Mouse (Mus musculus) liver, embryonic 12.5 days (tissue): ENCODE data around the gene Lkaaear1. TPM values are rescaled to one million over a fixed set of nuclear protein-coding genes. Genes with fewer than 3 reads are reported as not detected.

Source experiments
- ATAC-seq: fragments of 200-750 bp; cut with Nextera tagmentation; 2 replicates; pipeline ENCODE4 v1.8.0; 2017; ENCODE audit warnings: moderate number of reproducible peaks, mild to moderate bottlenecking, moderate library complexity
- H3K27ac ChIP-seq: fragments of 300-500 bp; sonication (generic); 2 replicates; pipeline ENCODE4 v1.5.1; 2016; ENCODE audit warnings: mild to moderate bottlenecking
- H3K27me3 ChIP-seq: fragments of 300-500 bp; sonication (generic); replicated peaks from 2 replicates; pipeline ENCODE4 v1.6.1; 2016; ENCODE audit warnings: mild to moderate bottlenecking, moderate library complexity
- H3K36me3 ChIP-seq: fragments of 300-500 bp; sonication (generic); 2 replicates; pipeline ENCODE4 v1.6.1; 2016; ENCODE audit warnings: mild to moderate bottlenecking, moderate library complexity
- H3K4me1 ChIP-seq: fragments of 300-500 bp; sonication (generic); 2 replicates; pipeline ENCODE4 v1.6.1; 2016
- H3K4me2 ChIP-seq: fragments of 300-500 bp; sonication (generic); 2 replicates; pipeline ENCODE4 v1.6.1; 2016; ENCODE audit warnings: mild to moderate bottlenecking, moderate library complexity
- H3K4me3 ChIP-seq: fragments of 300-500 bp; sonication (generic); 2 replicates; pipeline ENCODE4 v1.5.1; 2016; ENCODE audit warnings: mild to moderate bottlenecking, moderate library complexity
- H3K9ac ChIP-seq: fragments of 300-500 bp; sonication (generic); 2 replicates; pipeline ENCODE4 v1.6.1; 2016; ENCODE audit warnings: mild to moderate bottlenecking, moderate library complexity
- H3K9me3 ChIP-seq: fragments of 300-500 bp; sonication (generic); replicated peaks from 2 replicates; pipeline ENCODE4 v1.6.1; 2016; ENCODE audit warnings: mild to moderate bottlenecking, moderate library complexity
- WGBS: fragments of 180-500 bp; shearing (Covaris S2); methylation state at CpG from one replicate; pipeline ENCODE4 v1.1.7; 2016; ENCODE audit not compliant: insufficient replicate concordance; 5-methylcytosine and 5-hydroxymethylcytosine counted together
- polyA plus RNA-seq: library from polyadenylated mRNA; unstranded; fragments of >200 nt; fragmentation: Nextera tagmentation; extraction: Ambion mirVana; gene quantifications from 2 replicates; pipeline ENCODE4 v1.2.1, GENCODE M21; 2016

Gene Lkaaear1
- polyA plus RNA-seq, 1 experiment from 2014 or later, result not detected

DNA sequence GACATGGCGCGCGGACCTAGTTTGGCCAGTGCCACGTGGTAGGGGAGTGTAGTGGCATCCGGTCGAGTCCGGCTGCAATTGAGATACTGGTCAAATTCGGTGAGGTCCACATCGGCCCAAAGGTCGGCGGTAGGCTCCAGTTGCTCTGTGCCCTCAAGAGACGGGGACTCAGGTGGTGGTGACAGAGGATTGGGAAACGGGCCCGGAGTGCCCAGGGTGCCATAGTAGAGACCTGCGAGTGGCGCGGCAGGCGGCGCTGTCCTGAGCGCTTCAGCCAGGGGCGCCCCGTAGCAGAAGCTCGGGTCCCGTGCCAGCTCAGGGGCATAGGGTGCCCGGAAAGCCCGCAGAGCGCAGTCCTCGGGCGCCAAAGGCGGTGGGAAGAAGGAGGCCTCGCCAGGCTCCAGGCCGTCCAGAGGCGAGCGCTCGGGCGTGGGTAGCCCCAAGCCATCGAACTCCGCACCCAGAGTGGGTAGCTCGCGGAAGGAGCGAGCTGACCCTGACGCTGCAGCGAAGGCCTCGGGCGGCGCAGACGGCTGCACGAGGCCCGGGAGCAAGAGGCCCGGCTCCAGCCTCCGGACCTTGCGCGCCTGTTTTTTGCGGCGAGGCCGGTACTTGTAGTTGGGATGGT, 27.8 kb downstream of the Lkaaear1 start:
- peak overlapping the region; percentile 61 for H3K4me2 ChIP-seq
- H3K4me1 ChIP-seq, result peaks cover 8% of the 10 kb centered on the region
- H3K36me3 ChIP-seq, result no peaks in the 10 kb centered on the region
- 5% methylated on average over 56 of the region's 56 CpGs for WGBS
- H3K4me3 ChIP-seq, result peak overlapping the region; percentile 49
- no peak overlapping the region for H3K27ac ChIP-seq
- ATAC-seq, result no peak
- no peaks in the 10 kb centered on the region for H3K9me3 ChIP-seq
- H3K9ac ChIP-seq, result no peak overlapping the region
- H3K27me3 ChIP-seq, result peaks cover 79% of the 10 kb centered on the region

GRCm38 (mm10) chr2:181663298-181663630, 35.0 kb downstream of the Lkaaear1 start:
- Histone ChIP-seq H3K9me3 (no peaks in the 10 kb centered on the region), H3K27ac (0 out of 2 replicates have a peak overlapping the region, but pooled peaks have one; percentile 26), H3K4me2 (no peak overlapping the region), H3K27me3 (peaks cover 7% of the 10 kb centered on the region), H3K4me3 (no peak overlapping the region), H3K4me1 (peaks cover 24% of the 10 kb centered on the region), H3K36me3 (no peaks in the 10 kb centered on the region), H3K9ac (no peak overlapping the region)
- WGBS, result 9% methylated on average over 4 of the region's 4 CpGs
- ATAC-seq, result peak; percentile 19; the same call in 1 of the 2 replicates

DNA sequence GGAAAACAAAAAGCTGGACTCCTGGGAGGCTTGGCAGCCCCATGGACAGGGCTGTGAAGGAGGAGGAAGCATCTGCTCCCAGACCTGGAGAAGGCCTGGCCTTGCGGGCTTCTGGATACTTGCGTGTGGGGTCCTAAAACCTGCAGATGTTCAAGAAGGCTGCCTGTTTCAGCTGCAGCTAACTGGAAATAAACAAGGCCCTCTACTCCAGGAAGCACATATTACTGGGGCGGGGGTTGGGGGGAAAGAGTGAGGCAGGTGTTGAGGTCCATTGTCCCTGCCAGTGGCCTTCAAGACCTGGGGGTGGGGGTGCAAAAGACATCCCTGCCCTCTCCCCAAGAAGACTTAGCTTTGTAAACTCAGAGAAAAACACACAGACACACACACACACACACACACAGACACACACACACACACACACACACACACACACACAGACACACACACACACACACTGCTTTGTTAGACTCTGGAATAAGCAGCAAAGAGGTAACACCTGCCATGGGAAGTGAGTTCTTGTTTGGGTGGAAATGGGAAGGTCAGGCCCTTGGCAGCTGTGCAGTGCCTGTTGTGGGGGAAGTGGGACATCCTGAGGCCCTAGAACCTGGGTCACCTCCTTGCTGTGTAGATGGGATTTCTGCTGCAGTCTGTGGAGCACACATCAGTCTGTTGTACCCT, 35.5 kb downstream of the Lkaaear1 start:
- 71% methylated on average over 3 of the region's 3 CpGs for WGBS
- H3K9me3 ChIP-seq, result no peaks in the 10 kb centered on the region

GRCm38 (mm10) chr2:181659609-181660055, 38.6 kb downstream of the Lkaaear1 start:
- under 1% methylated on average over 9 of the region's 9 CpGs for WGBS
- Histone ChIP-seq H3K27me3 (no peaks in the 10 kb centered on the region), H3K9me3 (no peaks in the 10 kb centered on the region), H3K27ac (no peak overlapping the region), H3K4me1 (peaks cover 35% of the 10 kb centered on the region), H3K4me2 (peak overlapping the region; percentile 31), H3K9ac (no peak overlapping the region), H3K36me3 (peaks cover 24% of the 10 kb centered on the region), H3K4me3 (no peak overlapping the region)
- peak; percentile 77 for ATAC-seq

More for the DNA sequence above, 35.5 kb downstream of the Lkaaear1 start:
- H3K4me3 ChIP-seq, result no peak overlapping the region
- no peak overlapping the region for H3K4me2 ChIP-seq
- H3K4me1 ChIP-seq, result peaks cover 27% of the 10 kb centered on the region
- no peak overlapping the region; the same call in 1 of the 2 replicates for H3K9ac ChIP-seq
- 0 out of 2 replicates have a peak, but pooled peaks cover 2% of the 10 kb centered on the region for H3K27me3 ChIP-seq
- H3K27ac ChIP-seq, result 0 out of 2 replicates have a peak overlapping the region, but pooled peaks have one; percentile 26
- no peak for ATAC-seq
- no peaks in the 10 kb centered on the region for H3K36me3 ChIP-seq

- Histone ChIP-seq H3K4me3 (no peak overlapping the region), H3K9me3 (no peaks in the 10 kb centered on the region), H3K27me3 (no peaks in the 10 kb centered on the region), H3K36me3 (peaks cover 30% of the 10 kb centered on the region), H3K9ac (no peak overlapping the region), H3K4me2 (peak overlapping the region; percentile 31), H3K27ac (no peak overlapping the region), H3K4me1 (peaks cover 35% of the 10 kb centered on the region)
- WGBS, result 28% methylated on average over 17 of the region's 17 CpGs
- peak; percentile 61 for ATAC-seq
These were observed 39.2 kb downstream of the Lkaaear1 start for GRCm38 (mm10) chr2:181658930-181659555.

- ATAC-seq, result no peak
- H3K4me2 ChIP-seq, result no peak overlapping the region
- WGBS, result 76% methylated on average over 7 of the region's 7 CpGs
These were observed 39.7 kb downstream of the Lkaaear1 start for GRCm38 (mm10) chr2:181658528-181658927.

GRCm38 (mm10) chr2:181657441-181657840, 40.8 kb downstream of the Lkaaear1 start:
- Histone ChIP-seq H3K9me3 (no peaks in the 10 kb centered on the region), H3K27ac (no peak overlapping the region), H3K27me3 (no peaks in the 10 kb centered on the region), H3K4me2 (no peak overlapping the region), H3K36me3 (peaks cover 46% of the 10 kb centered on the region), H3K4me1 (peaks cover 24% of the 10 kb centered on the region), H3K4me3 (no peak overlapping the region), H3K9ac (no peak overlapping the region)
- ATAC-seq, result no peak
- WGBS, result 56% methylated on average over 2 of the region's 2 CpGs

More at GRCm38 (mm10) chr2:181658528-181658927, 39.7 kb downstream of the Lkaaear1 start:
- Histone ChIP-seq H3K4me1 (peaks cover 34% of the 10 kb centered on the region), H3K36me3 (peaks cover 35% of the 10 kb centered on the region), H3K27me3 (no peaks in the 10 kb centered on the region), H3K4me3 (no peak overlapping the region), H3K9me3 (no peaks in the 10 kb centered on the region), H3K9ac (no peak overlapping the region), H3K27ac (no peak overlapping the region)

DNA sequence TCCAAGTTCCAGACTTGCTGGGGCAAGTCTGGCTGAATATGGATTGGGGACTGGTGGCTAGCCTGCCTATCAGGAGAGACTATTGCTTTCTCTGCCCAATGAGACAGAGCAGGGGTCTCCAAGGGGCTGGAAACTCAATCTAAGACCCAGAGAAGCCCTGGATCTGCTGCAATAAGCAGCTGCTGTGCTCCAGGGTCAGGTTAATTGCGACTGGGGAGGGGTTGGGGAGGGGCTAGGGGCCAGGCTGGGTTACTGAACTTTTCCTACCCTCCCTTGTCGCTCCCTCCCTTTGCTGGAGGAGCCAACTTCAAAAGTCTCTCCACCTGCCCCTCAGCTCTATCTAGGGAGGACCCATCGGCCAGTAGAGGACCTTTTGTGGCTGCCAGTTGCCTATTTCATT, 41.5 kb downstream of the Lkaaear1 start, which contains the start of gene Gm29797:
TSS of gene Gm29797 (plus strand) at position 301 of the 400 bp plus-strand sequence.
- Histone ChIP-seq H3K27ac (no peak within 1 kb of the TSS), H3K4me2 (no peak within 1 kb of the TSS), H3K9ac (no peak within 1 kb of the TSS), H3K4me3 (no peak within 1 kb of the TSS), H3K36me3 (peaks cover 53% of the 10 kb centered on the region), H3K27me3 (no peaks in the 10 kb centered on the region), H3K4me1 (peaks cover 24% of the 10 kb centered on the region), H3K9me3 (no peaks in the 10 kb centered on the region)
- WGBS, result 62% methylated on average over 3 of the region's 3 CpGs
- no peak for ATAC-seq

- Histone ChIP-seq H3K9ac (no peak overlapping the region), H3K36me3 (peaks cover 84% of the 10 kb centered on the region), H3K27ac (no peak overlapping the region), H3K9me3 (no peaks in the 10 kb centered on the region), H3K4me3 (no peak overlapping the region), H3K4me1 (peaks cover 11% of the 10 kb centered on the region), H3K4me2 (no peak overlapping the region), H3K27me3 (no peaks in the 10 kb centered on the region)
- no peak for ATAC-seq
- WGBS, result 79% methylated on average over 1 of the region's 1 CpGs
These were observed 44.7 kb downstream of the Lkaaear1 start for GRCm38 (mm10) chr2:181653523-181653922.

DNA sequence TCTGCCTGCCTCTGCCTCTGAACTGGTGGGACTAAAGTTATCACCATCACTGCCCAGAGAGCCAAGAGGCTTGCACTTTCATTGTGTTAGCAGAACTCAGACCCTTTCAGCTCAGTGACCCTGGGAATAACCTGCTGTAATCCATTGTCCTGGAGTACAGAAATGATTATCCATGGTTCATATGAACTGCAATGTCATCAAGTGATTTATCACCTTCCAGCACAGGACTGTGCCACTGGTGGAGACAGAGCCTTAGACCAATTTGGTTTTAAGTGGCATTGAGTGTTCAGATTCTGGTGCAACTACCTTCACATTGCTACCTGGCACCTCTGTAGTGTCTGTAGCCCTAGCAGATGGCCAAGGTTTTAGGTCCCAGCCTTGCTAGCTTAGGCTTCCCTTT, 45.2 kb downstream of the Lkaaear1 start:
- no peak overlapping the region for H3K9ac ChIP-seq
- H3K9me3 ChIP-seq, result no peaks in the 10 kb centered on the region
- no peak for ATAC-seq
- H3K27ac ChIP-seq, result no peak overlapping the region
- peaks cover 11% of the 10 kb centered on the region for H3K4me1 ChIP-seq
- peaks cover 88% of the 10 kb centered on the region for H3K36me3 ChIP-seq
- H3K27me3 ChIP-seq, result no peaks in the 10 kb centered on the region
- H3K4me2 ChIP-seq, result no peak overlapping the region
- no peak overlapping the region for H3K4me3 ChIP-seq

- WGBS, result 92% methylated on average over 10 of the region's 10 CpGs
- Histone ChIP-seq H3K9ac (no peak overlapping the region), H3K4me1 (no peaks in the 10 kb centered on the region), H3K27ac (no peak overlapping the region), H3K4me2 (no peak overlapping the region), H3K4me3 (no peak overlapping the region), H3K36me3 (peaks cover 98% of the 10 kb centered on the region), H3K27me3 (no peaks in the 10 kb centered on the region), H3K9me3 (no peaks in the 10 kb centered on the region)
- ATAC-seq, result no peak
These were observed 49.3 kb downstream of the Lkaaear1 start for GRCm38 (mm10) chr2:181648926-181649325.
